Mouse (Mus musculus) 3T3-L1 (cell line): Measurements from ENCODE around the gene Syngap1.

ENCODE experiments used
- DNase-seq: peaks from one replicate; pipeline ENCODE4 v3.0.0-alpha.2; 2015; ENCODE audit warnings: low read depth, low spot score

Syngap1 gene

GRCm38 (mm10) chr17:26990521-26990920 is 49.5 kb downstream of the Syngap1 start:
- no peak for DNase-seq

- DNase-seq = no peak
Observed at GRCm38 (mm10) chr17:26994410-26994809, 53.4 kb downstream of the Syngap1 start.

DNA sequence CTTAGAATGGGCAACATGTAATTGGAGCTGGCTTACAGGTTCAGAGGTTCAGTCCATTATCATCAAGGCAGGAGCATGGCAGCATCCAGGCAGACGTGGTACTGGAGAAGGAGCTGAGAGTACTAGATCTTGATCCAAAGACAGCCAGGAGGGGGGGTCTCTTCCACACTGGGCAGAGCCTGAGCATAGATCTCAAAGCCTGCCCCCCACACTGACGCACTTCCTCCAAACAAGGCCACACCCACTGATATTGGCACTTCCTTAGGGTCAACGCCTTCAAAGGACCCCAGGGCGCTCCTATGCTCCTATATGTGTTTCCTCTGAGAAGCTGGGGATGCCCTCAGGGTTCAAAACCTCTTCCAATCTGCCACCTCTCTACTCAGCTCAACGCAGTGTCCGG is 54.0 kb downstream of the Syngap1 start:
- DNase-seq = no peak

DNA sequence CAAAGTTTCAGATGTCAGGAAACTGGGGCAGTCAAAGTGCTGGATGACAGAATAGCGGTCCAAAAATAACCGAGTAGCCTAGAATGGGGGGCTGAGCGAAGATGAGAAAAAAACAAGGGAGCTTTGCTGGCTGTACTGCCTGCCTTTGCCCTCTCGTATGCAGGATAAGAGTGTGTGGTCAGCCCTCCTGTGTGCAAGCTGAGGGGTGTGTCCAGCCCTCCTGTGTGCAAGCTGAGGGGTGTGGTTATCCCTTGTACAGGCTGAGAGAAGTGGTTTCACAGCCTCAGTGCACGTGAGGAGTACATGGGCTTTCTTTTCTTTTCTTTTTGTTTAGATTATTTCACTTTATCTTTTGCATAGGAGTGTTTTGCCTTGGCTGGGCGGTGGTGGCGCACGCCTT is 54.5 kb downstream of the Syngap1 start:
- no peak for DNase-seq

GRCm38 (mm10) chr17:26997661-26998060 is 56.6 kb downstream of the Syngap1 start:
- no peak for DNase-seq

DNA sequence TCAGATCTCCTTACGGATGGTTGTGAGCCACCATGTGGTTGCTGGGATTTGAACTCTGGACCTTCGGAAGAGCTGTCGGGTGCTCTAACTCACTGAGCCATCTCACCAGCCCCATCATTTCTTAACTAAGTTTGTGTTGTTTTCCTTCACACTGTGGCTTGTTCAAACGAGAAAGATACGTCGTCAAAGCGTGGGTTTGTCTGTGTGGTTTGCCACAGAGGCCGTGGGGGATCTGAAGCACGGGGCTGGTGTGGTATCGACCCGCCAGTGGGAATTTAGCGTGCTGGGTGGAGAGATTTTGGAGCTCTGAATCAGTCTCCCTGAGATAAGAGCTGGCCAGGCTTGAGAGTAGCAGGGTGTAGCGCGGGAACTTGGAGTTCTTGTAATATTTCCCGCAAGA is 57.2 kb downstream of the Syngap1 start:
- DNase-seq = no peak

DNA sequence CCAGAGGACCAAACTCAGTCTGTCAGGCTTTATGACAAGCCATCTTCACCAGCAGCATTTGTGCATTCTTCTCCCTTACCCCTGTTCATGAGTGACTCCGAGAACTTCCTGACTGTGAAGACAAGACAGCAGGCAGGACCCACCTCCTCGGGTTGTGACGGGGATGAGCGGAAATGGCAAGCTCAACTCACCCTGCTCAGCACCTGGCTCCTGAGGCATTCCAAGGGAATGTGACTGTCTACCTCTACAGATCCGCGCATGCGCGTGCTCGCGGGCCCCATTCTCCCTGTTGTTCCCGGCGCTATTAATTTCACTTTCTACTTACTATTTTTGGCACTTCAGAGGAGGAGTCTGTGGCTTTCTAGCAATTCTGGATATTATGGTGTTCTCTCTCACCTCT is 58.9 kb downstream of the Syngap1 start:
- no peak for DNase-seq

- peak; percentile 22 for DNase-seq
Observed at GRCm38 (mm10) chr17:27001151-27001550, 60.1 kb downstream of the Syngap1 start.

DNA sequence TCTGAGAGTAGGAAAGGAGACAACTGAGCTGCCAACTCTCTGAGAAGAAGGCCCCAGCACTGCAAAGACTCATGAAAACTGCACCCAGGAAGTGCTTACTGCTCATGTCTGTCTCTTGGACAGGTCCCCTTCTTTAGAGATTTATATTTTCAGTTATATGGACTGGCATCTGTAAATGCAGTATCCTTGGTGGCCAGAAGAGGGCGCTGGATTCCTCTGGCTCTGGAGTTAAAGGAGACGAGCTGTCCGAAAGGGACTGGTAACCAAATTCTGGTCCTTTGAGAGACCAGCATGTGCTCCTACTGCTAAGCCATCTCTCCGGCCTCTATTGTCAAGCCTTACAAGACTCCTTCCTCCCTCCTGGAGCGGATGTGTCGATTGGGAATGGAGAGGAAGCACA is 60.8 kb downstream of the Syngap1 start:
- DNase-seq = peak; percentile 14

- DNase-seq = peak; percentile 37
Observed at GRCm38 (mm10) chr17:27004431-27004830, 63.4 kb downstream of the Syngap1 start.

GRCm38 (mm10) chr17:27004903-27005485 is 63.9 kb downstream of the Syngap1 start:
- no peak for DNase-seq

DNA sequence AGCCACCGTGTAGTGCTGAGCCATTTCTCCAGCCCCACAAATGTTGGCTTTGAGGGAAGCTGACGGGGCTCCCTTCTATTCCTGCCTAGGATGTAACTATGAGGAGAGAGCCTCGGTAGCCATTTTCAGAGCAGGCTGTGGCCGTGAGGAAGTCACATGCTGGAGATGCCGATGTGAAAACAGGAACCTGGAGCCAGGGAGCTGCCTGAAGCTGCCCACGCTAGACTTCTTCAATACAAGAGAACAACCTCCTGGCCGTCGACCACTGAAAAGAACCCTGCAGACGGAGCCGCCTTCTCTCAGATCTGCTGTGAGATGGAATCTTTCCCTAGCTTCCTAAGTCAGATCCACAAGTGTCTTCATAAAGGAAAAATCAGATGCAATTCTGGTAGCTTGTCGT is 64.6 kb downstream of the Syngap1 start:
- no peak for DNase-seq

GRCm38 (mm10) chr17:27008277-27008676 is 67.2 kb downstream of the Syngap1 start:
- no peak for DNase-seq

DNA sequence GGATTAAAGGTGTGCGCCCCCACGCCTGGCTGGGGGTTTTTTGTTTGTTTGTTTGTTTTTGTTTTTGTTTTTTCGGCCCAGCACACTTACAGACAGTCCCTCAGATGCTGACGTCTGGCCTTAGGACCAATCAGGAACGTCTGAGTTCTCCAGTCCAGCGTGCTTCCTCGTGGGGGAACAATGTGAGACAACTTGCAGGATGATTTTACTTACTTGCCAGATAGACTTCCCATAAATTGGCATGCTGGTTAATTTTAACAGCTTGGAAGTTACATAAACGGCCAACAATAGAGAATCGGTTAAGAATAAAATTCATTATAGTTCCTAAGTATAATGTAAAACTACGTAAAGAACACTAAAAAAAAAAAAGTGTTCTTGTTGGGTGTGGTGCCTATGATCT is 70.1 kb downstream of the Syngap1 start:
- no peak for DNase-seq

DNA sequence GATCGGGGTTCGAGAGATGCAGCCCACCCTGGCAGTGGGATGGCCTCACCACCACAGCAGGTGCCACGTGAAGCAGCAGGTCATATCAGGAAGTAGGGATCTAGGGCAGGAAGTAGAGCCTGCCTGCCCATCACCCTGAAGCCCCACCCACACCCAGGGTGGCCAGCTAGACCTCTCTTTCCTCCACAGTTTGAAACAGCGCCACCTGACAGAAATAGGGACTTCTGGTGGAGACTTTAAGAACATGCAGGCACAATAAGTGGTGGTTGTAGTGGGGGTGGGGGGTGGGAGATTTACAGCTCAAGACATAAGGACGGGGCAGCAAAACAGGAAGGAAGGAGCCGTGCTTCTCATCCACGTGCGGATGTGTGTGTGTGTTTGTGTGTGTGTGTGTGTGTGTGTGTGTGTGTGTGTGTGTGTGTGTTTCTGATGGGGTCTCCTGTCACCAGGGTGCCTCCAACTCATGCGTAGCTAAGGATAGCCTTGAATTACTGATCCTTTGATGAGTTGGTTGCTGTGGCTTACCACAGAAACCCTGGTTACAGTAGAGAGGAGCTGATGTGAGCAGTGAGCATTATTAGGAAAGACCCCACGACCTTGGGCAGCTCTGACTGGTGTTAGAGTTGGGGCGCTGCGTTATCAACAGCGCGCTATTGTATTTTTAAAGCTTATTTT is 71.1 kb downstream of the Syngap1 start:
- DNase-seq = no peak

- peak; percentile 34 for DNase-seq
Observed at GRCm38 (mm10) chr17:27012909-27013308, 71.9 kb downstream of the Syngap1 start.

GRCm38 (mm10) chr17:27017564-27018499 is 76.8 kb downstream of the Syngap1 start:
- peak; percentile 62 for DNase-seq

GRCm38 (mm10) chr17:27018555-27019196 is 77.6 kb downstream of the Syngap1 start:
- no peak for DNase-seq

DNA sequence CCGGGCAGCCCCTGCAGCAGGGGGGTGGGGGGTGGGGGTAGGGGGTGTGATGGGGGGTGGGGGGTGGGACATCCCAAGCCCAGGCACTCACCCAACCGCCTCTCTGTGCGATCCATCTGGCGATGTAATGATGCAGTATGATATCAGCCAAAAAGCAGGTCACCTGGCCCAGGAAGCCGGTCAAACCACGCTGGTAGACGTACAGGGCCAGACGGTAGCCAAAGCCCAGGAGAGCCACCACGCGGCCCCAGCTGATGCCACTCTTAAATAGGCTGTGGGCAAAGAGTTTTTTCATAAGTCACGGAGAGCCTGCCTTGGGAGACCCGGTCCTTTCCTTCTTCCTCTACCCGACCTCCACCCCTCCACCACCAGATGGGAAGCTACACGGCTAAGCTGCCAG is 80.0 kb downstream of the Syngap1 start:
- DNase-seq = no peak

DNA sequence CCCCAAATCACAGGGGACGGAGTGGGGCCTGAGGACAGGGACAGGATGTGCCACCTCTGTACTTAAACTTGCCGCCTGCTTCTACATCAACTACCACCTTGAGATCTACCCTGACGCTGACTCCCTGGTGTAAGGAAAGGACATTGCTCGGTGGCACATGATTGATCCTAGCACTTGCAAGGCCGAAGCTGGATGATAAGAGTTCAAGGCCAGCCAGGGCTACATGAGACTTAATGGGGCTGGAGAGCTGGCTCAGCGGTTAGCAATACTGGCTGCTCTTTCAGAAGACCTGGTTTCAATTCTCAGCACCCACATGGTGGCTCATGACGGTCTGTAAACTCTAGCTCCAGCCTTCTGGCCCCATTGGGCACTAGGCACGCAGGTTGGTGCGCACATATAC is 80.7 kb downstream of the Syngap1 start:
- no peak for DNase-seq
